Mouse (Mus musculus) hindbrain, embryonic 14.5 days (tissue): Measurements from ENCODE around the gene Def8. TPM values are rescaled to one million over a fixed set of nuclear protein-coding genes. Genes with fewer than 3 reads are reported as not detected.
A peak's percentile ranks its signal among the peaks of the same experiment; 100 is the strongest.

Experiments
- ATAC-seq: fragments of 200-750 bp; cut with Nextera tagmentation; 2 replicates; pipeline ENCODE4 v1.8.0; 2017; ENCODE audit warnings: moderate number of reproducible peaks, mild to moderate bottlenecking, moderate TSS enrichment, moderate library complexity; ENCODE audit not compliant: low FRiP score
- DNase-seq: peaks from one replicate; pipeline ENCODE4 v3.0.0-alpha.2; 2015; ENCODE audit warnings: low spot score
- H3K27ac ChIP-seq: fragments of 300-500 bp; sonication (generic); 2 replicates; pipeline ENCODE4 v1.5.1; 2014; ENCODE audit warnings: mild to moderate bottlenecking, moderate library complexity
- H3K27me3 ChIP-seq: fragments of 300-500 bp; sonication (generic); 2 replicates; pipeline ENCODE4 v1.6.1; 2014; ENCODE audit warnings: mild to moderate bottlenecking, low read length, mixed read lengths; ENCODE audit not compliant: control insufficient read depth, insufficient read depth
- H3K36me3 ChIP-seq: fragments of 300-500 bp; sonication (generic); replicated peaks from 2 replicates; pipeline ENCODE4 v1.6.1; 2014; ENCODE audit not compliant: control insufficient read depth, insufficient read depth
- H3K4me1 ChIP-seq: fragments of 300-500 bp; sonication (generic); replicated peaks from 2 replicates; pipeline ENCODE4 v1.6.1; 2014; ENCODE audit warnings: antibody characterized with exemption, low read length, mixed read lengths; ENCODE audit not compliant: control insufficient read depth, insufficient read depth
- H3K4me2 ChIP-seq: fragments of 300-500 bp; sonication (generic); replicated peaks from 2 replicates; pipeline ENCODE4 v1.6.1; 2014; ENCODE audit warnings: mild to moderate bottlenecking, moderate library complexity
- H3K4me3 ChIP-seq: fragments of 300-500 bp; sonication (generic); replicated peaks from 2 replicates; pipeline ENCODE4 v1.5.1; 2014; ENCODE audit warnings: mild to moderate bottlenecking, low read length
- H3K9ac ChIP-seq: fragments of 300-500 bp; sonication (generic); 2 replicates; pipeline ENCODE4 v1.6.1; 2014
- H3K9me3 ChIP-seq: fragments of 300-500 bp; sonication (generic); 2 replicates; pipeline ENCODE4 v1.6.1; 2016; ENCODE audit warnings: low read length; ENCODE audit not compliant: control insufficient read depth
- WGBS: fragments of 180-500 bp; shearing (Covaris S2); extraction: QIAGEN DNeasy Blood & Tissue Kit; methylation state at CpG from one replicate; pipeline ENCODE4 v1.1.7; 2014; 5-methylcytosine and 5-hydroxymethylcytosine counted together
- polyA plus RNA-seq: library from polyadenylated mRNA; unstranded; fragments of >200 nt; fragmentation: Nextera tagmentation; extraction: Ambion mirVana; gene quantifications from 2 replicates; pipeline ENCODE4 v1.2.1, GENCODE M21; 2014

The Def8 gene
- polyA plus RNA-seq, 1 experiment from 2014 or later: 45.3 TPM

- Histone ChIP-seq H3K9me3 (no peaks in the 10 kb centered on the region), H3K4me2 (no peak overlapping the region), H3K27ac (no peak overlapping the region), H3K36me3 (peaks cover 99% of the 10 kb centered on the region), H3K4me3 (no peak overlapping the region), H3K9ac (no peak overlapping the region), H3K27me3 (no peaks in the 10 kb centered on the region), H3K4me1 (no peaks in the 10 kb centered on the region)
- ATAC-seq (no peak), DNase-seq (no peak)
- WGBS: 95% methylated on average over 7 of the region's 7 CpGs
These were observed 34.3 kb upstream of the Def8 start for GRCm38 (mm10) chr8:123389026-123389425.

- no peak for ATAC-seq
- H3K4me1 ChIP-seq: no peaks in the 10 kb centered on the region
- WGBS: 94% methylated on average over 13 of the region's 13 CpGs
These were observed 25.0 kb upstream of the Def8 start for GRCm38 (mm10) chr8:123398308-123398707.

GRCm38 (mm10) chr8:123401936-123402335, 21.4 kb upstream of the Def8 start:
- Histone ChIP-seq H3K4me3 (no peak overlapping the region), H3K4me1 (no peaks in the 10 kb centered on the region; the same call in 1 of the 2 replicates), H3K36me3 (peaks cover 66% of the 10 kb centered on the region), H3K9me3 (no peaks in the 10 kb centered on the region), H3K9ac (no peak overlapping the region), H3K27me3 (no peaks in the 10 kb centered on the region), H3K27ac (no peak overlapping the region), H3K4me2 (no peak overlapping the region)
- no peak for DNase-seq
- ATAC-seq: no peak
- 95% methylated on average over 9 of the region's 9 CpGs for WGBS

More at GRCm38 (mm10) chr8:123398308-123398707, 25.0 kb upstream of the Def8 start:
- Histone ChIP-seq H3K4me3 (no peak overlapping the region), H3K9ac (no peak overlapping the region), H3K27me3 (no peaks in the 10 kb centered on the region), H3K4me2 (no peak overlapping the region), H3K9me3 (no peaks in the 10 kb centered on the region), H3K36me3 (peaks cover 100% of the 10 kb centered on the region), H3K27ac (no peak overlapping the region)
- no peak for DNase-seq

GRCm38 (mm10) chr8:123402730-123403326, 20.5 kb upstream of the Def8 start:
- Histone ChIP-seq H3K9me3 (no peaks in the 10 kb centered on the region), H3K9ac (no peak overlapping the region), H3K4me1 (no peaks in the 10 kb centered on the region; the same call in 1 of the 2 replicates), H3K27me3 (no peaks in the 10 kb centered on the region), H3K36me3 (peaks cover 57% of the 10 kb centered on the region), H3K4me2 (no peak overlapping the region), H3K27ac (no peak overlapping the region), H3K4me3 (no peak overlapping the region)
- ATAC-seq: no peak
- WGBS: 88% methylated on average over 9 of the region's 9 CpGs
- no peak for DNase-seq

GRCm38 (mm10) chr8:123404521-123404920, 18.8 kb upstream of the Def8 start:
- DNase-seq: no peak
- Histone ChIP-seq H3K4me1 (peaks cover 6% of the 10 kb centered on the region), H3K9me3 (no peaks in the 10 kb centered on the region), H3K27ac (no peak overlapping the region), H3K9ac (no peak overlapping the region), H3K4me2 (no peak overlapping the region), H3K4me3 (no peak overlapping the region), H3K27me3 (no peaks in the 10 kb centered on the region), H3K36me3 (peaks cover 40% of the 10 kb centered on the region)
- ATAC-seq: no peak
- 41% methylated on average over 8 of the region's 8 CpGs for WGBS

GRCm38 (mm10) chr8:123406786-123407185, 16.5 kb upstream of the Def8 start, which contains the start of gene Mc1r:
Gene Mc1r, plus strand, starts transcription at chr8:123407107.
- Histone ChIP-seq H3K4me1 (peaks cover 12% of the 10 kb centered on the region), H3K4me3 (no peak within 1 kb of the TSS), H3K9me3 (no peaks in the 10 kb centered on the region), H3K36me3 (peaks cover 18% of the 10 kb centered on the region), H3K9ac (no peak within 1 kb of the TSS), H3K4me2 (no peak within 1 kb of the TSS), H3K27ac (no peak within 1 kb of the TSS), H3K27me3 (no peaks in the 10 kb centered on the region)
- peak; percentile 75 for DNase-seq
- 14% methylated on average over 4 of the region's 4 CpGs for WGBS
- ATAC-seq: no peak

- no peak overlapping the region for H3K4me3 ChIP-seq
- H3K27ac ChIP-seq: no peak overlapping the region
- ATAC-seq (no peak), DNase-seq (no peak)
- no peak overlapping the region for H3K4me2 ChIP-seq
- H3K4me1 ChIP-seq: peaks cover 12% of the 10 kb centered on the region
- 96% methylated on average over 13 of the region's 13 CpGs for WGBS
- no peaks in the 10 kb centered on the region for H3K27me3 ChIP-seq
- H3K36me3 ChIP-seq: peaks cover 10% of the 10 kb centered on the region
- no peaks in the 10 kb centered on the region for H3K9me3 ChIP-seq
- H3K9ac ChIP-seq: no peak overlapping the region
These were observed 15.7 kb upstream of the Def8 start for GRCm38 (mm10) chr8:123407612-123408011.

- Histone ChIP-seq H3K4me3 (peak overlapping the region; percentile 75; the same call in 1 of the 2 replicates), H3K36me3 (no peaks in the 10 kb centered on the region), H3K27ac (peak overlapping the region; percentile 99; the same call in 1 of the 2 replicates), H3K4me1 (peaks cover 19% of the 10 kb centered on the region), H3K27me3 (no peaks in the 10 kb centered on the region), H3K9me3 (no peaks in the 10 kb centered on the region), H3K9ac (peak overlapping the region; percentile 99), H3K4me2 (peak overlapping the region; percentile 92)
- ATAC-seq (no peak), DNase-seq (no peak)
- WGBS: 77% methylated on average over 9 of the region's 9 CpGs
These were observed 14.5 kb upstream of the Def8 start for GRCm38 (mm10) chr8:123408586-123409544.

- Histone ChIP-seq H3K4me3 (peak overlapping the region; percentile 75), H3K4me1 (peaks cover 22% of the 10 kb centered on the region), H3K36me3 (no peaks in the 10 kb centered on the region), H3K27me3 (no peaks in the 10 kb centered on the region), H3K4me2 (peak overlapping the region; percentile 92), H3K9me3 (no peaks in the 10 kb centered on the region), H3K9ac (peak overlapping the region; percentile 99), H3K27ac (peak overlapping the region; percentile 99)
- peak; percentile 67 for DNase-seq
- 19% methylated on average over 8 of the region's 8 CpGs for WGBS
- ATAC-seq: no peak
These were observed 13.2 kb upstream of the Def8 start for GRCm38 (mm10) chr8:123410049-123410587.
